Mouse (Mus musculus) olfactory bulb, adult 2 months (tissue): Measurements from ENCODE around the gene E2f6.

Experiments
- CTCF ChIP-seq: fragments of 200-500 bp; IDR thresholded peaks from 2 replicates; pipeline ENCODE4 v1.5.1; 2012; ENCODE audit warnings: low read depth, mild to moderate bottlenecking, low read length, moderate library complexity; ENCODE audit not compliant: insufficient read depth
- POLR2A ChIP-seq: fragments of 200-500 bp; IDR thresholded peaks from 2 replicates; pipeline ENCODE4 v1.6.1; 2012; ENCODE audit warnings: mild to moderate bottlenecking, low read depth, low read length, moderate library complexity; ENCODE audit not compliant: insufficient read depth

DNA sequence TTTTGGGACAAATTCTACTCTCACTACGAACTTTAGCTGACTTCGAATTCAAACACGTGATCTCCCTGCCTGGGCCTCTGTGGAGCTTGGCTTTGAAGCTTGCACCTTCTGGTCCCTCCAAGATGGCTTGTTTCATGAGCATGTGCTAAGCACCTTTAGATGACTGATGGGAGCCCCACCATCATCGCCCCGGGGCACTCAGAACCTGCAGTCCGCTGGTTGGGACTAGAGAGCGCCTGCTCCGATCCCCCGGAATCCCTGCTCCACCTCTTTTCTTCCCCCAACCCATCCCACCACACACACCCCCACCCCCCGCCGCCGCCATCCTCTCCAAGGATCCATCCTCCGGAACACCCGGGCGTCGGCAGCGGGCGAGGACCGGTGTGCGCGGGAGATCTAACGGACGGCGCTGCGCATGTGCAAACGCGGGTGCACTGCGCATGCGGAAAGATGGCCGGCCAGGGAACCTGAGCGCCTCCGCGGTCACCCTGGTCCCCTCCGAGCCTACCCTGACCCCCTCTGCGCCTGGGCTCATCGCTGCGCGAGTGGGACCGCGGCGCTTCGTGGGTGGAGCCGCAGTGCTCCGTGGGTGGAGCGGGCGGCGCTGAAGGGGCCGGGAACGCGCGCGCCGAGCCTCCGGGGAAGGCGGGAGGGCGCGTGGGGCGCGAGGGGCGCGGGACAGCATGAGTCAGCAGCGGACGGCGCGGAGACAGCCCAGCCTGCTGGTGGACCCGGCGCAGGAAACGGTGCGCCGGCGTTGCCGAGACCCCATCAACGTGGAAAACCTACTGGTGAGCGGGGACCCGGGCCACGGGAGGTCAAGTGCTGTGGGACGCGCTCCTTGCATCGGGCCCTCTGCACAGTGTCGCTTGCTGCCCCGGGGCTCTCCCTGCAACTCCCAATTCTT lies at the start of gene E2f6:
- TF ChIP-seq CTCF = no peak
- TF ChIP-seq POLR2A = peak; percentile 84
